Mouse (Mus musculus): ENCODE measurements around the gene Fbxw14.
"Not testable (repeated sequence)": the region's sequence is repeated elsewhere in the genome, so short reads cannot be mapped to it uniquely, and the experiment has no call there.

Gene Fbxw14

GRCm38 (mm10) chr9:109287576-109287975 lies at the start of gene Fbxw14:
Gene Fbxw14, minus strand, starts transcription at chr9:109287676.
- DNase-seq (ENCODE audit: low spot score): not testable (repeated sequence)

DNA sequence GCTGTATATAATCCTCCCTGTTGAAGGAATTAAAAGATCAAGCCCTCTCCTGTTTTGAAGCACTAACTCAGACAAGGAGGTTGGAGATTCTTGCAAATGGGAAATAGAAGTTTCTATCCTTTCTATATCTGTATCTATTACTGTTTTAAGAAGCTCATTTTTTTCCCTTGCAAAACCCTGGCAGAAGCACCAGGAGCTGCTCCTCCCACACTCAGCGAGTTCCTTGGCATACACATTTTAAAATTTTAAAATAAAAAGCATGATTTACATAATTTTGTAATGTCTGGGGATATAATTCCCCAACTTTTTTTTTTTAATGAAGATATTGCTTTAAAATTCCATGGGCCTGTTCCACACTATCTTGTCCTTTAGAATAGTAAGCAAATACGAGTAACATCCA lies 24.4 kb downstream of the Fbxw14 start:
- no peak for DNase-seq (ENCODE audit: low spot score)

DNA sequence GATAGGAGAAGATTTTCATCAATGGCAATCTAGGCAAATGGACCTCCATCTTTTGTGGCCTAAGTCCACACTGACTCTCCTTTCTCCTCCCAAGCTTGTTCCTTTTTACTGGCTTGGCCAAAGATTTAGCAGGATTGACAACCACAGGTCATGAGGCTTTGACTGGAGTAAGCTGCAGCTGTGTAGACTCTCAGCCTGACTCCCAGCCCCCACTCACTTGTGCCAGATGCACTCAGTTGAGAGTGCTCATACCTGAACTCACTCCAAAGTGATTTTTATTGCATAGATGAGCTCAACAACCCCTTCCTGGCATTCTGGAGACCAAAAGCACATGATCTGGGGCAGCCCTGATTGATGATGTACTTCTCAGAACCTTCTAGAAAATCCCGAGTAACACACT lies 52.8 kb downstream of the Fbxw14 start, which contains the start of gene Fbxw20:
TSS of gene Fbxw20 (minus strand) at position 101 of the 400 bp plus-strand sequence.
- DNase-seq (ENCODE audit: low spot score): no peak
